Mouse (Mus musculus) heart, adult 2 months (tissue): ENCODE measurements around the gene Twsg1.

ENCODE experiments used
- CTCF ChIP-seq: fragments of 200-600 bp; IDR thresholded peaks from 2 replicates; pipeline ENCODE4 v1.8.1; 2022; ENCODE audit warnings: antibody characterized with exemption, mild to moderate bottlenecking, moderate library complexity
- POLR2A ChIP-seq: fragments of 200-500 bp; IDR thresholded peaks from 2 replicates; pipeline ENCODE4 v1.6.1; 2011; ENCODE audit warnings: mild to moderate bottlenecking, low read depth, low read length, control low read depth; ENCODE audit not compliant: insufficient read depth

- TF ChIP-seq CTCF = no peak
- TF ChIP-seq POLR2A = no peak
These were observed 79.0 kb downstream of the Twsg1 start for GRCm38 (mm10) chr17:65872051-65872450.
